Mouse (Mus musculus) limb, embryonic 14.5 days (tissue): ENCODE data around the gene H2-T22. TPM values are rescaled to one million over a fixed set of nuclear protein-coding genes. Genes with fewer than 3 reads are reported as not detected.

Source experiments
- ATAC-seq: fragments of 200-750 bp; cut with Nextera tagmentation; 2 replicates; pipeline ENCODE4 v1.8.0; 2017; ENCODE audit warnings: low read depth, moderate number of reproducible peaks, moderate TSS enrichment; ENCODE audit not compliant: low FRiP score
- DNase-seq: peaks from one replicate; pipeline ENCODE4 v3.0.0-alpha.2; 2015; ENCODE audit warnings: low spot score
- H3K27ac ChIP-seq: fragments of 300-500 bp; sonication (generic); replicated peaks from 2 replicates; pipeline ENCODE4 v1.5.1; 2014; ENCODE audit warnings: low read depth, mild to moderate bottlenecking, low read length, moderate library complexity, mixed read lengths
- H3K27me3 ChIP-seq: fragments of 300-500 bp; sonication (generic); 2 replicates; pipeline ENCODE4 v1.6.1; 2014; ENCODE audit warnings: low read length, mixed read lengths; ENCODE audit not compliant: control insufficient read depth, insufficient read depth
- H3K36me3 ChIP-seq: fragments of 300-500 bp; sonication (generic); 2 replicates; pipeline ENCODE4 v1.6.1; 2014; ENCODE audit warnings: mild to moderate bottlenecking, low read length, moderate library complexity, mixed read lengths; ENCODE audit not compliant: control insufficient read depth, insufficient read depth
- H3K4me1 ChIP-seq: fragments of 300-500 bp; sonication (generic); 2 replicates; pipeline ENCODE4 v1.6.1; 2014; ENCODE audit warnings: antibody characterized with exemption, low read length, mixed read lengths; ENCODE audit not compliant: control insufficient read depth, insufficient read depth
- H3K4me2 ChIP-seq: fragments of 300-500 bp; sonication (generic); replicated peaks from 2 replicates; pipeline ENCODE4 v1.6.1; 2014; ENCODE audit warnings: low read depth, mild to moderate bottlenecking, low read length, moderate library complexity; ENCODE audit not compliant: severe bottlenecking
- H3K4me3 ChIP-seq: fragments of 300-500 bp; sonication (generic); replicated peaks from 2 replicates; pipeline ENCODE4 v1.5.1; 2014; ENCODE audit warnings: low read length
- H3K9ac ChIP-seq: fragments of 300-500 bp; sonication (generic); 2 replicates; pipeline ENCODE4 v1.6.1; 2014; ENCODE audit warnings: mild to moderate bottlenecking, low read depth, low read length, moderate library complexity; ENCODE audit not compliant: severe bottlenecking
- H3K9me3 ChIP-seq: fragments of 300-500 bp; sonication (generic); 2 replicates; pipeline ENCODE4 v1.6.1; 2016; ENCODE audit warnings: low read length; ENCODE audit not compliant: control insufficient read depth
- POLR2A ChIP-seq: fragments of 200-500 bp; IDR thresholded peaks from 2 replicates; pipeline ENCODE4 v1.8.0; 2012; ENCODE audit warnings: inconsistent platforms, mild to moderate bottlenecking, moderate library complexity, borderline replicate concordance; ENCODE audit not compliant: insufficient read depth, insufficient read length; ENCODE audit errors: extremely low read depth
- WGBS: fragments of 180-500 bp; shearing (Covaris S2); extraction: QIAGEN DNeasy Blood & Tissue Kit; methylation state at CpG from one replicate; pipeline ENCODE4 v1.1.7; 2014; 5-methylcytosine and 5-hydroxymethylcytosine counted together
- polyA plus RNA-seq, 2 experiments: library from polyadenylated mRNA; depleted of rRNA in 1 of 2; stranded (reverse) in 1 of 2; unstranded in 1 of 2; fragments of >200 nt; fragmentation: Nextera tagmentation in 1 of 2; extraction: Ambion mirVana in 1 of 2; gene quantifications; 2 replicates each; pipeline versions ENCODE4 v1.2.1 to v1.2.3; 2012 to 2014

H2-T22 gene
- polyA plus RNA-seq, 2 experiments, result 26.6 to 29.0 TPM

DNA sequence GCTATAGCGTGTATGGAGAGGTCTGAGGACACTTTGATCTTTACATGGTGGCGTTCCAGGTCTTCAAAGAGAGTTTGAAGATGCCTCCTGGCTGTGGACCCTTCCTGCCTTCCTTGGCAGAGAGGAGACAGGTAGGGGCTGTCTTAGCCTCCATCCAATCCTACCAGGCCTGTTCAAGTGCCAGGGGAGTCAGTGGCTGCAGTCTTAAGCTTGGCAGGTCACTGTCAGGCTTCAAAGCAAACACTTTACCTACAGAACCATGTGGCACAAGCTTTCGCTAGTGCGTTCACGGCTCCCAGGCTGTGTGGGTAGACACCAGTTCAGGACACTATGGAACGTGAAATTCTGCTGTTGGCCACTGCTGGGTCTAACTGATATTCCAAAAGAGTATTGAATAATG is 19.6 kb downstream of the H2-T22 start:
- TF ChIP-seq POLR2A, result no peak
- H3K9ac ChIP-seq, result no peak overlapping the region
- no peaks in the 10 kb centered on the region for H3K9me3 ChIP-seq
- no peaks in the 10 kb centered on the region for H3K27me3 ChIP-seq
- no peak overlapping the region for H3K4me2 ChIP-seq
- DNase-seq (no peak), ATAC-seq (no peak)
- no peak overlapping the region for H3K27ac ChIP-seq
- no peak overlapping the region for H3K4me3 ChIP-seq
- H3K36me3 ChIP-seq, result no peaks in the 10 kb centered on the region
- 0 out of 2 replicates have a peak, but pooled peaks cover 5% of the 10 kb centered on the region for H3K4me1 ChIP-seq
- WGBS, result 84% methylated on average over 6 of the region's 6 CpGs

DNA sequence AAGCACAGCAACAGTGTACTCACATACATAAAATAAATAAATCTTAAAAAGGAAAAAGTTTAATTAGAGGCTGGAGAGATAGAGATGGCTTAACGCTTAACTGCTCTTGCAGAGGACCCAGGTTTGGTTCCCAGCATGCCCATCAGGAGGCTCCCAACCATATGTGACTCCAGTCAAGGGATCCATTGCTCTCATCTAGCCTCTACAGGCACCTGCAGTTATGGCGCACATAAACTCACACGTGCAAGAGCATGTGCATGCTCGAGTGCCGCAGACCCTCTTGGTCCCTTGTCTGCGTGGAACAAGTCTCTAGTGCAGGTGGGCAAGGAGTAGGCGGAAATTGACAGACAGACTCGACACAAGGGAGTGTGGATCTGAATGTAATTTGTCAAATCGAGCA is 20.4 kb downstream of the H2-T22 start:
- Histone ChIP-seq H3K36me3 (no peaks in the 10 kb centered on the region), H3K27me3 (no peaks in the 10 kb centered on the region), H3K4me3 (no peak overlapping the region), H3K9ac (no peak overlapping the region), H3K4me2 (no peak overlapping the region), H3K4me1 (0 out of 2 replicates have a peak, but pooled peaks cover 5% of the 10 kb centered on the region), H3K9me3 (no peaks in the 10 kb centered on the region), H3K27ac (no peak overlapping the region)
- no peak for TF ChIP-seq POLR2A
- no peak for ATAC-seq
- no peak for DNase-seq
- 93% methylated on average over 9 of the region's 9 CpGs for WGBS

DNA sequence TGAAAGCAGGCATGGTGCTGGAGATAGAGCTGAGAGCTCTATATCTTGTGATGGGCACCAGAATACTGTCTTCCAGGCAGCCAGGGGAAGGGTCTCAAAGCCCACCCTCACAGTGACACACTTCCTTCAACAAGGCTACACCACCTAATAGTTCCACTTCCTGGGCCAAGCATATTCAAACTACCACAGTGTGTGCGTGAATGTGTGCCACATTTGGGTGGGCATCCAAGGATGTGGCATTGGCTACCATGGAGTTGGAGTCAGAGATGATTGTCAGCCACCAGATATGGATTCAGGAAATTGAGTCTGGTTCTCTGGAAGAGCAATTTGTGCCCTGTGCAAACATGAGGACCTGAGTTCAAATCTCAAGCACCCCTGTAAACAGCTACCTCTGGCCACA is 21.2 kb downstream of the H2-T22 start:
- Histone ChIP-seq H3K9ac (no peak overlapping the region), H3K4me2 (no peak overlapping the region), H3K4me1 (0 out of 2 replicates have a peak, but pooled peaks cover 5% of the 10 kb centered on the region), H3K36me3 (no peaks in the 10 kb centered on the region), H3K27ac (no peak overlapping the region), H3K9me3 (no peaks in the 10 kb centered on the region), H3K4me3 (no peak overlapping the region), H3K27me3 (no peaks in the 10 kb centered on the region)
- ATAC-seq (no peak), DNase-seq (no peak)
- WGBS, result 90% methylated on average over 1 of the region's 1 CpGs
- no peak for TF ChIP-seq POLR2A

DNA sequence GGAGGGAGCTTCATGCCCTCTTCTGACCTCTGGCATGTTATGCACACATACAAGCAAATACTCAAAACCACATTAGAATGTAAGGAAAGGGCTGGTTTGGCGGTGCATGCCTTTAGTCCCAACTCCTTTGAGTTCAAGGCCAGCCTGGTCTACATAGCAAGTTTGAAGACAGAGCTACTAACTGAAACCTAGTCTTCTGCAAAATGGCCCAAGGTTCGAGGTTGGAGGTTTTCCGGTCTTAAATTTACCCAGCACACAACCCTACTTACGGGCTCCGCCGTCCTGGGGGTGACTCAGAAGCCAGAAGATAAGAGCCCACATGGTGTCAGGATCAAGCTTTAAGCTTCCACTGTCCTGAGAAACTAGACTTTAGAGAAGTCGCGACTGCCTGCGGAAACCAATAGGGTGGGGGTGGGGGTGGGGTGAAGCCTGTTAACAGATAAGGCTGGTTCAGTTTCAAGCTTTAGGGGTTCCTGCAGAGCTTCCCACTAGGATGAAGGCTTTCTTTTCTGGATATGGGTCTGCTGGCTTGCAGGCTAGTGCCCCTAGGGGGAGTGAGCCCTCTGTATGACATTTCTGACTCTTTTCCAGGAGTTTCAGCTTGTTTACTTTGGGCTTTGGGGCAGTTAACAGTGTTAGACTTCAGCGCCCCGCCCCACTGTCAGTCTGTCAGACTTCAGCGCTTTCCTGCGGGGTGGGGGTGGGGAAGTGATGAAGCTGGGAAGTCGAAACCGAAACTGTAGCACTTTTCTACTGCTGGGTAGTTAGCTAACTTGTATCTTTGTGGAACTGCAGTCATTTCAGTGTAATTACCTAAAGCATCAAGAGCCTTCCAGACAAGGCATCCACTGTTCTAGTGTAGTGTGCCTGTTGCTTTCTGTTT is 22.1 kb downstream of the H2-T22 start, which contains the start of gene H2-T24:
Gene H2-T24, minus strand, starts transcription at position 370 of the 883 bp plus-strand sequence.
- H3K27me3 ChIP-seq, result no peaks in the 10 kb centered on the region
- no peak within 1 kb of the TSS for H3K9ac ChIP-seq
- 45% methylated on average over 15 of the region's 15 CpGs for WGBS
- no peak for TF ChIP-seq POLR2A
- H3K9me3 ChIP-seq, result no peaks in the 10 kb centered on the region
- H3K4me3 ChIP-seq, result no peak within 1 kb of the TSS; the same call in 1 of the 2 replicates
- peak; percentile 21 for DNase-seq
- no peak for ATAC-seq
- H3K4me2 ChIP-seq, result peak within 1 kb of the TSS; percentile 31
- H3K36me3 ChIP-seq, result 0 out of 2 replicates have a peak, but pooled peaks cover under 1% of the 10 kb centered on the region
- no peak within 1 kb of the TSS; the same call in 1 of the 2 replicates for H3K27ac ChIP-seq
- 0 out of 2 replicates have a peak, but pooled peaks cover 5% of the 10 kb centered on the region for H3K4me1 ChIP-seq

DNA sequence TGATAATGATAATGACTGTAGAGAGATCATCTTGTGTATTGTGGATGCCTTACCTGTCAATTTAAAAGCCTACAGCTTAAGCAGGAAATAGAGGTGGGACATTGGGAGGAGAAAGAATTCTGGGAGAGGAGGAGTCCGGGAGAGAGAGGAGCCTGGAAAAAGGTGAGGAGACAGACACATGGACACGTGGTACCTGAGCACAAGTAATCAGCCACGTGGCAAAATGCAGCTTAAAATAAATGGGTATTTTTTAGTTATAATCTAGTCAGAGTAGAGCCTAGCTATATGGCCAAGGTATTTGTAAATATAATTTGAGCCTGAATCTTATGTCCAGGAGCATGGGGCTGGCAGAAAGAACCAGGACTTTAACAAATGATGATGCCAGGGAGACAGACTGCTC is 23.0 kb downstream of the H2-T22 start:
- 0 out of 2 replicates have a peak, but pooled peaks cover 5% of the 10 kb centered on the region for H3K4me1 ChIP-seq
- 77% methylated on average over 3 of the region's 3 CpGs for WGBS
- no peak overlapping the region for H3K4me2 ChIP-seq
- no peak overlapping the region; the same call in 1 of the 2 replicates for H3K27ac ChIP-seq
- ATAC-seq, result no peak
- H3K9ac ChIP-seq, result no peak overlapping the region
- H3K9me3 ChIP-seq, result no peaks in the 10 kb centered on the region
- H3K4me3 ChIP-seq, result no peak overlapping the region
- peaks cover 8% of the 10 kb centered on the region; the same call in 1 of the 2 replicates for H3K36me3 ChIP-seq
- DNase-seq, result no peak
- no peaks in the 10 kb centered on the region for H3K27me3 ChIP-seq
- no peak for TF ChIP-seq POLR2A
